Mouse (Mus musculus) testis, adult 2 months (tissue): ENCODE data around the gene Prpf40a. TPM values are rescaled to one million over a fixed set of nuclear protein-coding genes. Genes with fewer than 3 reads are reported as not detected.
A peak's percentile ranks its signal among the peaks of the same experiment; 100 is the strongest.

Experiments
- H3K27ac ChIP-seq: fragments of 200-500 bp; 2 replicates; pipeline ENCODE4 v1.5.1; 2012; ENCODE audit warnings: low read depth, low read length; ENCODE audit not compliant: control insufficient read depth, insufficient read depth
- H3K27me3 ChIP-seq: fragments of 200-500 bp; 2 replicates; pipeline ENCODE4 v1.6.1; 2012; ENCODE audit warnings: mild to moderate bottlenecking, low read length, moderate library complexity; ENCODE audit not compliant: control insufficient read depth, insufficient read depth
- H3K36me3 ChIP-seq: fragments of 200-500 bp; 2 replicates; pipeline ENCODE4 v1.6.1; 2012; ENCODE audit warnings: mild to moderate bottlenecking, low read length; ENCODE audit not compliant: control insufficient read depth, insufficient read depth
- H3K4me1 ChIP-seq: fragments of 200-500 bp; 2 replicates; pipeline ENCODE4 v1.6.1; 2012; ENCODE audit warnings: low read length; ENCODE audit not compliant: control insufficient read depth, insufficient read depth
- H3K4me3 ChIP-seq: fragments of 200-500 bp; 2 replicates; pipeline ENCODE4 v1.5.1; 2012; ENCODE audit warnings: low read depth, mild to moderate bottlenecking, low read length, moderate library complexity, mixed read lengths; ENCODE audit not compliant: control insufficient read depth
- CTCF ChIP-seq: fragments of 200-500 bp; IDR thresholded peaks from 2 replicates; pipeline ENCODE4 v1.5.1; 2012; ENCODE audit warnings: low read depth, mild to moderate bottlenecking, inconsistent platforms, low read length, moderate library complexity; ENCODE audit not compliant: control insufficient read depth, insufficient read depth, insufficient replicate concordance
- POLR2A ChIP-seq: fragments of 200-500 bp; IDR thresholded peaks from 2 replicates; pipeline ENCODE4 v1.6.1; 2012; ENCODE audit warnings: low read depth, mild to moderate bottlenecking, inconsistent platforms, low read length, moderate library complexity; ENCODE audit not compliant: control insufficient read depth
- polyA plus RNA-seq: library from polyadenylated mRNA; depleted of rRNA; stranded (reverse); fragments of >200 nt; gene quantifications from 2 replicates; pipeline ENCODE4 v1.2.3, GENCODE M21; 2012

Gene Prpf40a
- polyA plus RNA-seq, 1 experiment: 28.2 TPM

GRCm38 (mm10) chr2:53131567-53131966, 59.5 kb downstream of the Prpf40a start:
- H3K36me3 ChIP-seq: no peaks in the 10 kb centered on the region
- no peaks in the 10 kb centered on the region for H3K27me3 ChIP-seq
- H3K4me1 ChIP-seq: no peaks in the 10 kb centered on the region
- no peak overlapping the region for H3K4me3 ChIP-seq
- TF ChIP-seq POLR2A (no peak), CTCF (no peak)
- no peak overlapping the region for H3K27ac ChIP-seq

GRCm38 (mm10) chr2:53129070-53129469, 62.0 kb downstream of the Prpf40a start:
- no peaks in the 10 kb centered on the region for H3K4me1 ChIP-seq
- H3K4me3 ChIP-seq: no peak overlapping the region
- H3K27me3 ChIP-seq: no peaks in the 10 kb centered on the region
- no peak overlapping the region for H3K27ac ChIP-seq
- H3K36me3 ChIP-seq: no peaks in the 10 kb centered on the region
- TF ChIP-seq CTCF (no peak), POLR2A (no peak)

DNA sequence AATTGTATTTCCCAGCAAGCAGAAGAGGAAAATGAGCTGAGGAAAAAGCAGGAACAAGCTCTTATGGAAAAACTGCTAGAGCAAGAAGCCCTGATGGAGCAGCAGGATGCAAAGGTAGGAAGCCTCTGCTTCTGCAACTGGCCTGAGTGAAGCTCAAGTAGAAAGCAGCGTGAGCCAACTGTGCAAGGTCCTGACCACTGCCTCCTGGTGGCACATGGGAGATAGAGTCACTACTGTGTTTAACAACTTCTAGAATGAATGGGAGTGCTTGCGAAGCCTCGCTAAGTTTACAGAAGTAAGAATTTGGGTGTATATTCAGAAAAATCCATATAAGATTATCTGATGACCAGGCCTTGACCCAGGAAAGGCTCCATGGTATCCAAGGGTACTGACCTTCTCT, 65.1 kb downstream of the Prpf40a start:
- no peaks in the 10 kb centered on the region for H3K4me1 ChIP-seq
- H3K27me3 ChIP-seq: no peaks in the 10 kb centered on the region
- no peak overlapping the region for H3K4me3 ChIP-seq
- no peak overlapping the region for H3K27ac ChIP-seq
- H3K36me3 ChIP-seq: no peaks in the 10 kb centered on the region
- no peak for TF ChIP-seq POLR2A
- TF ChIP-seq CTCF: peak; percentile 22; the same call in 1 of the 2 replicates

DNA sequence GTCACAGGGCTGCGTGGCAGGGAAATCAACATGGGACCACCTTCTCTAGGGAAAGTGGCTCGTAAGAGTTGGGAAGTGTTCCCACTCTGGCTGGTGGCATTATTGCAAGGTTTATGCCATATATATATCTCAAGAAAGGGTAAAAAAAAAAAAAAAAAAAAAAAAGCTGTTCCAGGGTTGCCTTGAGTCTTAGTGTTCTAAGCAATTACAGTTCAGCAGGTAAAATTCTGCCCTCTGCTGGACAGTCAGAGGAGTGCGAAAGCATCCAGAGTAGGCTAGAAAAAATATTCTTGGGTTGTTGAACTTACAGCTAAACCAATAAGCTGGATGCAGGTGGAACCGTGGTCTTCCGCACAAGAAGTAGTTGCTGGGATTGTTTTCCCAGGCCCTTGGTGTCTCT, 69.3 kb downstream of the Prpf40a start:
- no peaks in the 10 kb centered on the region for H3K27me3 ChIP-seq
- no peak overlapping the region for H3K27ac ChIP-seq
- H3K36me3 ChIP-seq: no peaks in the 10 kb centered on the region
- H3K4me1 ChIP-seq: no peaks in the 10 kb centered on the region
- H3K4me3 ChIP-seq: no peak overlapping the region
- peak; percentile 23; the same call in 1 of the 2 replicates for TF ChIP-seq CTCF
- TF ChIP-seq POLR2A: no peak

DNA sequence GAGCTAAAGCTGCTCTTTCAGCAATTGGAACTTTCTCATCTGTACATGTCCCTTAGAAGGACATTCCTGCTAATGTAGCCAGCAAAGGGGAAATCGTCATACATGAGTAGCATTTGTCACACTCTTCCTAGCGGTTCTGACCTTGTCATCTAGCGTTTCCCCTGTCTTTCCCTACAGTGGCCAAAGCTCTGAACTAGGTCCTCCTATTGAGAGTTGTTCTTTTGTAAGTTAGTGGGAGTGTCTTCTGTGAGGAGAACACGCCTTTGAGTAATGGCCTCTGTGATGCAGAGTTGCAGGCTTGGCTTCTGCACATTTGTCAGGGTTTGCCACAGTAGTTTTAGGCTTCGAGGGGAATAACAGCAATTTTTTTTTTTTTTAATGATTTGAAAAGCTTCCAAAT, 82.5 kb downstream of the Prpf40a start:
- TF ChIP-seq POLR2A (no peak), CTCF (no peak)
- Histone ChIP-seq H3K27ac (no peak overlapping the region), H3K4me3 (no peak overlapping the region), H3K36me3 (no peaks in the 10 kb centered on the region), H3K4me1 (no peaks in the 10 kb centered on the region), H3K27me3 (no peaks in the 10 kb centered on the region)

GRCm38 (mm10) chr2:53106472-53106871, 84.6 kb downstream of the Prpf40a start:
- no peak for TF ChIP-seq CTCF
- no peak for TF ChIP-seq POLR2A
- H3K27me3 ChIP-seq: no peaks in the 10 kb centered on the region
- H3K36me3 ChIP-seq: no peaks in the 10 kb centered on the region
- H3K4me1 ChIP-seq: no peaks in the 10 kb centered on the region
- no peak overlapping the region for H3K4me3 ChIP-seq
- no peak overlapping the region for H3K27ac ChIP-seq

DNA sequence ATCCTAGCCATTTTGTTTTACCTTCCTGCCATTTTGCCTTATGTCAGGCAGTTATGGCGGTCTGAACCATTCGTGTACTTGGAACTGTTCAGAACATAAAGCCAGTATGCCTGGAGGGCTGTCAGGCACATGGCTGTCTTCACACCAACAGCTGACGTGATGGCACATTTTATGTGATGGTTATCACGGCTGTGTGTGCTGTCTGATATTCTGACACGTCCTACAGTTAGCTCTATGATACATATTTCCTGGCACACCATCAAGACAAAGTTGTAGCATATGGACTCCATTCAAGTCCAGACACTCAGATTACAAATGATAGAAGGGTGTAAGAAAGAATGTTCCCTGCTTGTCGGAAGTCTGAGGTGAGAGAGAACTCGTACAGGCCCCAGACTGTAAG, 85.0 kb downstream of the Prpf40a start:
- no peak for TF ChIP-seq POLR2A
- TF ChIP-seq CTCF: no peak
- Histone ChIP-seq H3K4me3 (no peak overlapping the region), H3K27me3 (no peaks in the 10 kb centered on the region), H3K27ac (no peak overlapping the region), H3K36me3 (no peaks in the 10 kb centered on the region), H3K4me1 (no peaks in the 10 kb centered on the region)

DNA sequence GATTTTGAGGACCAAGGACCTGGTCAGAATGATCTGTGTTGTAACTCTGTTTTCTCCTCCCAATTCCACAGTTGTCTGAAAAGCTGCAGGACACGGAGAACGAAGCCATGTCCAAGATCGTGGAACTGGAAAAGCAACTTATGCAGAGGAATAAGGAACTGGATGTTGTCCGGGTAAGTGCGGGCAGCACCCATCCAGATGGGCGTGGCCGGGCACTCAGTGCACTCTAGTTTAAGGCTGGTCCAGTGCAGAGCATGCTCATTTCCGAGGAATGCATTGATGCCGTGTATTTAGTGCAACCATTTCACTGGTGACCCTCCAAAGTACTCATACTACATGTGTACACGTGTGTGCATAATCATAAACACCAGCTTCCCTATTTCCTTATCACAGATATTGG, 85.7 kb downstream of the Prpf40a start:
- H3K36me3 ChIP-seq: no peaks in the 10 kb centered on the region
- TF ChIP-seq POLR2A (no peak), CTCF (no peak)

More for the DNA sequence above, 85.7 kb downstream of the Prpf40a start:
- no peak overlapping the region for H3K27ac ChIP-seq
- no peaks in the 10 kb centered on the region for H3K4me1 ChIP-seq
- H3K4me3 ChIP-seq: no peak overlapping the region
- no peaks in the 10 kb centered on the region for H3K27me3 ChIP-seq
